Mouse (Mus musculus): Measurements from ENCODE around the gene Zswim1. TPM values are rescaled to one million over a fixed set of nuclear protein-coding genes. Genes with fewer than 3 reads are reported as not detected.

The Zswim1 gene
- polyA plus RNA-seq, 1 experiment from 2014 or later = 21.4 TPM

Other genes with a start within 250 kb of the Zswim1 start
- not detected in 2 replicates for gene Spint3, start 249.2 kb upstream of the Zswim1 start, polyA plus RNA-seq (2016; fragmentation: Nextera tagmentation; extraction: Ambion mirVana)
- gene Wfdc6a, start 237.2 kb upstream of the Zswim1 start, polyA plus RNA-seq (2016; fragmentation: Nextera tagmentation; extraction: Ambion mirVana) = not detected in 2 replicates
- not detected in 2 replicates for gene Eppin, start 229.1 kb upstream of the Zswim1 start, polyA plus RNA-seq (2016; fragmentation: Nextera tagmentation; extraction: Ambion mirVana)
- gene Wfdc6b, start 209.2 kb upstream of the Zswim1 start, polyA plus RNA-seq (2016; fragmentation: Nextera tagmentation; extraction: Ambion mirVana) = not detected in 2 replicates
- gene Wfdc8, start 209.1 kb upstream of the Zswim1 start, polyA plus RNA-seq (2016; fragmentation: Nextera tagmentation; extraction: Ambion mirVana) = not detected in 2 replicates
- not detected in 2 replicates for gene Wfdc16, start 183.9 kb upstream of the Zswim1 start, polyA plus RNA-seq (2016; fragmentation: Nextera tagmentation; extraction: Ambion mirVana)
- gene Wfdc10, start 166.6 kb upstream of the Zswim1 start, polyA plus RNA-seq (2016; fragmentation: Nextera tagmentation; extraction: Ambion mirVana) = not detected in 2 replicates
- not detected in 2 replicates for gene Wfdc9, start 166.1 kb upstream of the Zswim1 start, polyA plus RNA-seq (2016; fragmentation: Nextera tagmentation; extraction: Ambion mirVana)
- gene Wfdc11, start 148.6 kb upstream of the Zswim1 start, polyA plus RNA-seq (2016; fragmentation: Nextera tagmentation; extraction: Ambion mirVana) = not detected in 2 replicates
- not detected in 2 replicates for gene Wfdc13, start 137.6 kb upstream of the Zswim1 start, polyA plus RNA-seq (2016; fragmentation: Nextera tagmentation; extraction: Ambion mirVana)
- gene Spint4, start 124.2 kb upstream of the Zswim1 start, polyA plus RNA-seq (2016; fragmentation: Nextera tagmentation; extraction: Ambion mirVana) = not detected in 2 replicates
- gene Spint5, start 107.4 kb upstream of the Zswim1 start, polyA plus RNA-seq (2016; fragmentation: Nextera tagmentation; extraction: Ambion mirVana) = not detected in 2 replicates
- gene Wfdc3, start 76.8 kb upstream of the Zswim1 start, polyA plus RNA-seq (2016; fragmentation: Nextera tagmentation; extraction: Ambion mirVana) = 1.0 and 1.2 TPM in 2 replicates
- gene Dnttip1, start 76.7 kb upstream of the Zswim1 start, polyA plus RNA-seq (2016; fragmentation: Nextera tagmentation; extraction: Ambion mirVana) = 85.3 and 89.7 TPM in 2 replicates
- 296 and 341 TPM in 2 replicates for gene Ube2c, start 52.8 kb upstream of the Zswim1 start, polyA plus RNA-seq (2016; fragmentation: Nextera tagmentation; extraction: Ambion mirVana)
- 4.9 and 31.3 TPM in 2 replicates for gene Tnnc2, start 42.7 kb upstream of the Zswim1 start, polyA plus RNA-seq (2016; fragmentation: Nextera tagmentation; extraction: Ambion mirVana)
- 15.0 and 15.7 TPM in 2 replicates for gene Snx21, start 36.9 kb upstream of the Zswim1 start, polyA plus RNA-seq (2016; fragmentation: Nextera tagmentation; extraction: Ambion mirVana)
- 15.3 and 17.0 TPM in 2 replicates for gene Acot8, start 17.8 kb upstream of the Zswim1 start, polyA plus RNA-seq (2016; fragmentation: Nextera tagmentation; extraction: Ambion mirVana)
- gene Zswim3, start 17.6 kb upstream of the Zswim1 start, polyA plus RNA-seq (2016; fragmentation: Nextera tagmentation; extraction: Ambion mirVana) = 11.9 and 12.2 TPM in 2 replicates
- not detected in 2 replicates for gene Spata25, start 5.9 kb downstream of the Zswim1 start, polyA plus RNA-seq (2016; fragmentation: Nextera tagmentation; extraction: Ambion mirVana)
- gene Ctsa, start 10.2 kb downstream of the Zswim1 start, polyA plus RNA-seq (2016; fragmentation: Nextera tagmentation; extraction: Ambion mirVana) = 108 and 112 TPM in 2 replicates
- 5.5 and 6.1 TPM in 2 replicates for gene Neurl2, start 10.8 kb downstream of the Zswim1 start, polyA plus RNA-seq (2016; fragmentation: Nextera tagmentation; extraction: Ambion mirVana)
- 77.3 and 78.5 TPM in 2 replicates for gene Pltp, start 35.0 kb downstream of the Zswim1 start, polyA plus RNA-seq (2016; fragmentation: Nextera tagmentation; extraction: Ambion mirVana)
- 85.2 and 87.6 TPM in 2 replicates for gene Pcif1, start 56.6 kb downstream of the Zswim1 start, polyA plus RNA-seq (2016; fragmentation: Nextera tagmentation; extraction: Ambion mirVana)
- 17.3 and 18.2 TPM in 2 replicates for gene Zfp335, start 89.1 kb downstream of the Zswim1 start, polyA plus RNA-seq (2016; fragmentation: Nextera tagmentation; extraction: Ambion mirVana)
- 5.7 and 7.2 TPM in 2 replicates for gene Mmp9, start 118.1 kb downstream of the Zswim1 start, polyA plus RNA-seq (2016; fragmentation: Nextera tagmentation; extraction: Ambion mirVana)
- 12.7 and 16.1 TPM in 2 replicates for gene Slc12a5, start 138.1 kb downstream of the Zswim1 start, polyA plus RNA-seq (2016; fragmentation: Nextera tagmentation; extraction: Ambion mirVana)
- gene Ncoa5, start 212.2 kb downstream of the Zswim1 start, polyA plus RNA-seq (2016; fragmentation: Nextera tagmentation; extraction: Ambion mirVana) = 126 and 129 TPM in 2 replicates
- 5.4 and 6.8 TPM in 2 replicates for gene Cd40, start 232.9 kb downstream of the Zswim1 start, polyA plus RNA-seq (2016; fragmentation: Nextera tagmentation; extraction: Ambion mirVana)